Mouse (Mus musculus): ENCODE measurements at regions not wholly inside any gene's neighbourhood (a gene's known extent, or its start where the extent isn't known, plus 50 kb on each side); places are given as distances from the start of the nearest gene placed in this dataset.
"Not testable (repeated sequence)": the region's sequence is repeated elsewhere in the genome, so short reads cannot be mapped to it uniquely, and the experiment has no call there.

- DNase-seq (ENCODE audit: low spot score), result no peak
These were observed 145.8 kb upstream of the Mon1b start for GRCm38 (mm10) chr8:113489436-113490107.

GRCm38 (mm10) chr8:113490891-113491290, 144.5 kb upstream of the Mon1b start:
- no peak for DNase-seq (ENCODE audit: low spot score)

DNA sequence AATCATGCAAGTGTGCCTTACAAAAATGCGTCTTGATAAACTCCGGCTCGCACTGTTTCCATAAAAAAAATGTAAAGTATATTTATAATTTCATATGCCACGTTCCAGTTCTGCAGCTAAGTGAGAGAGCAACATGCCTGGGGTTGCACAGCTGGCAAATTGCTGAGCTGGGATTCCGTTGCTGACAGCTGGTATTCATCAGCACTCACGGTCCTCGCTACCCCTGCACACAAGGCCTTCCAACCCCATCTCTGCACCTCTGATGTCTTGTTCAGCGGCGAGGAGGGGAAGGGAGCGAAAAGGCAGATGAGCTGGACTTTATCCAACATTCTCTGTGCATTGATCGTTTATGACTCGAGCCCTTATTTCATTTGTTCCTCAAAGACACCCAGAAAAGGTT, 138.5 kb upstream of the Mon1b start:
- DNase-seq (ENCODE audit: low spot score), result peak; percentile 32

DNA sequence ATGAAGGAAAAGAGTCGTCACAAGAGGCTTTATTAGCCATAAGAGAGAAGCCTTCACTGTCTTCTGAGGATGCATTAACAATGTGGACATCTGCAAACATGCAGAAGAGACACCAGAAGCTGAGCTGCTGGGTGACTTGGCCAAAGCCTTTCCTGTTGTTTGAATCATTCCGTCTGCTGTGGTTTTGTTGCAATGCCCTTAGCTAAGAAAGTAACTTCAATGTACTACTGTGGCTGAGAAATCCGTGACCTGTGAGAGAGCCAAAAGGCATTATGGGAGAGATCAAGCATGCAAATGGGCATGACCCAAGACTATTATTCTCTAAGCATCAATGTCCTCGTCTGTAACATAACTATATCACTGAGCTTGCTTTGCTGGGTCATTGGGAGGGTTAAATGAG, 132.7 kb upstream of the Mon1b start:
- no peak for DNase-seq (ENCODE audit: low spot score)

- no peak for DNase-seq (ENCODE audit: low spot score)
These were observed 122.5 kb upstream of the Mon1b start for GRCm38 (mm10) chr8:113512856-113513255.

DNA sequence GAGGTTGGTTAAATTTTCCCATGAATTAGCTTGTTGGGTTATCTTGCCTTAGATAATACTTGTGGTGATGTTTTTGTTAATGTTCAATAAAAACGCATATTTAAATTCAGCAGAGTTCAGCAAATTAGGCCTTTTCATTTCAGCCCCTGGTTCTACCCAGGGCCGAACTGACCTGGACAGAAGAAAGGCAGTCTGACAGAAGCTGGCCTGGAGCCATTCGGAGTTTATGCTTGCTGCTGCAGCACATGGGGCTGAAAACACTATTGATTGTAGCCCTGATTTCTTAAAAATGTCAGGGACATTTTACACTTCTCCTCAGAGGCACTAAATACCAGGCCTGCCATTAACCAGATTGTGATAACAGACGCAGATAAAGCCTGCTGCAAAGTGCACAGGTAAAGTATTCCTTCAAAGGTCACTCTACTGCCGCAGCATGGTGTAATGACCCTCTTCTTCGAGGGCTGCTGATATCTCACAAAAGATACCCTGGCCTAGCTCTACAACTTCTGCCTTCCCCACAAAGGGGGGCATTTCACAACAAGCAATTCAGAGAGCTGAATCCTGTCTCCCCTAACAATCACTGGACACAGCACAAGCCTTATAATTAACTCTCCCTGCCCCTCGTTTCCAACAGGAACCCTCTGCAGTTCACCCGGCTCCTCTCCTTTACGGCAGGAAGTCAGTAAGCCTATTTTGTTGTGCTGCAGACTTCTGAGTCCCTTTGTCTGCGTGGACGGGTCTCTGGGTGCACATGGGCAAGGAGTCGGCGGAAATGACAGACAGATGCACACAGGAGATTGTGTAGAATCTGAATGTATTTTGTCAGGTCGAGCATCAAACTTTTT, 121.3 kb upstream of the Mon1b start:
- DNase-seq (ENCODE audit: low spot score), result no peak

DNA sequence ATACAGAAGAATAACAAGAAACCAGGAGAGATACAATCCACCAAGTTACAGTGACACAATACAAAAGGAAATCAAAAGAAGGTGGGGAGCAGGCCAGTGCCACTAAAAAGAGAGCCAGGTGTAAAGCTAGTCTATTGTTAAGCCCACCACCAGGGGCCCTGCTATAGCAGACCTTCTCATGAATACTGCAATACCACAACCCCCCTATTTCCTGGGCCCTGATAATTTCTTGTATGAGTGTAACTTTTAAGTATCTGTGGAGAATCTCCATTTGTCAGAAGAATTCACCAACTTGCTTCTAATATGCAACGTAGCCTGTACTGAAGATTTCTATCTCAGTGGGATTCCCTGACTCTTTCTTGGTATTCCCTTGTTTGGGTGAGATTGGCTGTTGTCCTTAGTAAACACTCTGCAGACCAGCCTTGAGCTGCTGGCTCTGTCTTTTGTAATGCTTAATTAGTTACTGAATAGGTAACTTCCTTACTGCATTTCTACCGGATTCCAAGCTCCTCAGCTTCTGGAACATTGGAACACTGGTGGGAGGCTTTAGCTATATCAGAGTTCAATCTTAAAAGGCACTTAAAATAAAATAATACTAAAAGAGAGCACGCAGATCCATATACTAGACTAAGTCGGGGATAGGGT, 120.5 kb upstream of the Mon1b start:
- DNase-seq (ENCODE audit: low spot score), result not testable (repeated sequence)

DNA sequence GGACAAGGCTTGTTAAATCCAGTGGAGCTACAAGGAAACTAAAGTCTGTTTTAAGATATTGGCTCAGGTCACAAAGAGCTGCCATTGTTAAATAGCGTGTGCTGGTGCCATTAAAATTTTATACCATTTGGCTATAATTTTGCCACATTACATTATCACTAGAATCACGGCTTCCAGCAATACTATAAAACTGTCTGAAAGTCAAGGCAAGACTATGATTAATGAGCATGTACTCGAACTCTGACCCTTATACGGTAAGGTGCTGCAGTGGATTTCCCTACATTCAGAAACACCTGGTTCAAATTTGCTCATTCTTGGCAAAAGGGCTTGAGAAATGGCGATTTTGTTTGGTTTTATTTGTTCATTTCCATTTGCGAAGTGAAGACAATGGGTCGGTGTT, 119.2 kb upstream of the Mon1b start:
- DNase-seq (ENCODE audit: low spot score), result peak; percentile 39

DNA sequence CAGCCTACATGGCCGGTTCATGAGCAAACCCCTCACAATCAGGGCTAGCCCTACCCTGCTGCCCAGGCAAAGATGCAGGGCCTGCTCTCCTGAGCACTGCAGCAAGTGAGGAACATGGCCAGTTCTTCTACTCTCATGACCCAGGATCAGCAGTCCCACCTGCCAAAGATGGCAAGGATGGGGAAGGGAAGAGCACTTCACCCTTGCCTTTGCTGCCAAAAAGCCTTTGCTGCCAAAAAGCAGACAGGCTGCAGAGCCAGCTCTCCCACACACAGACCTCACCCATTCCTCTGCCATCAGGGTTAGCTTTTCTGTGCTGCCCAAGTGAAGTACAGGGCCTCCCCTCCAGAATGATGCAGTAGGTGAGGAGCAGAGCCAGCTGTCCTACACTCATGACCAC, 117.5 kb upstream of the Mon1b start:
- no peak for DNase-seq (ENCODE audit: low spot score)

DNA sequence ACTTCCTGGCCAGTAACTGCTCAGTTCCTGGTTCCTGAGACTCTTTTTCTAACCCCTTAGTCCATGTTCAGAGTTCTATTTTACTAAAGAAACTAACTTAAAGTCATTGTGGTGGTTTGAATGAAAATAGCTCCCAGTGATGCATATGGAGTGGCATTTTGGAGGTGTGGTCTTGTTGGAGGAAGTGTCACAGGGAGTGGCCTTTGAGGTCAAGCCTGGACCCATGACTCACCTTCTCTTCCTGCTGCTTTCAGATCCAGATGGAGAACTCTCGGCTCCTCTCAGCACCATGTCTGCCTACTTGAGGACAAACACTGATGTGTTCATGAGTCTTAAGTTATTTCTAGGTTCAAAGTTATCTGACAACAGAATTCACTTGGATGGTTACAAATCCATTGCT, 111.8 kb upstream of the Mon1b start:
- DNase-seq (ENCODE audit: low spot score), result no peak

DNA sequence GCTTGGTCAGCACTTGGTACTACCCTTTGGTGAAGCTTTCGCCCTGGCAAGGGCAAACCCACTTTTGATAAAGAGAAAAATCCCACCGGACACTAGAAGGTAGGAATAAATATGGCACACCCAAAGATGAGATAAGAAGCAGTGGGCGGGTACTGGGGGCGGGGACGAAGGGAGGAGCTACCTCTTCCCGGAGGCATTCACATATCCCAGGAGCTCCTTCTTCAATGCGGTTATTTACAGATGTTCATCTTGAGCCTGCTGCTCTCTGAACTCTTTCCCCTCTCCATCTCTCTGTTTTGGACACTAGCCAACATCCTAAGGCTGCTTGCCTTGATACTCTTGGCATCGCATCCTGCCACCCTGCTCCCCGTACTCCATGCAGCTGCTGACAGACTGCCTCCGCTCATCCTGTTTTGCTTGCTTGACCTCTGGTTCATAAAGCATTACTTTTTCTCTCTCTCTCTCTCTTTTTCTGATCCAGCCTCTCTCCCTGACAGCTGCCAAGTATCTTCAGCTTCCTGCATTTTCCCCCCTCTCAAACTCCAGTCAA, 104.2 kb upstream of the Mon1b start:
- DNase-seq (ENCODE audit: low spot score), result no peak

DNA sequence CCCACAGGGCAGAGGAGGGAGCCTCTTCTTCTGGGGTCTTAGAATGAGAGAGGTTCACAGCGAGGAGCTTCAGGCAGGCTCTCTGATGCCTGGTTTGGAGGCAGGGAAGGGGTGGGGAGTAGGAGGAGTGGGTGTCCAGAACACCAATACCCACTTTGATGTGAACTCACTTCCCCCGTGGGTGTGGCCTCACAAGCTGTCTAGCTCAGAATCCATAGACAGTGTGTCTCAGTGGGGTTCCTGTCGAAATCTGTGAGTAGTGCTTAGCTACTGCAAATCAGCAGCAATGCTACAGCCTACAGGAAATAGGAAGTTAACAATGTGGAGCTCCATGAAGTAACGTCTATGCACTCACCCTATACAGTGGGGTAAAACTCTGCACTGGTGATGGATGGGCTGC, 102.5 kb upstream of the Mon1b start:
- no peak for DNase-seq (ENCODE audit: low spot score)

GRCm38 (mm10) chr8:113541437-113541836, 94.0 kb upstream of the Mon1b start:
- no peak for DNase-seq (ENCODE audit: low spot score)

- no peak for DNase-seq (ENCODE audit: low spot score)
These were observed 93.3 kb upstream of the Mon1b start for GRCm38 (mm10) chr8:113542082-113542481.

DNA sequence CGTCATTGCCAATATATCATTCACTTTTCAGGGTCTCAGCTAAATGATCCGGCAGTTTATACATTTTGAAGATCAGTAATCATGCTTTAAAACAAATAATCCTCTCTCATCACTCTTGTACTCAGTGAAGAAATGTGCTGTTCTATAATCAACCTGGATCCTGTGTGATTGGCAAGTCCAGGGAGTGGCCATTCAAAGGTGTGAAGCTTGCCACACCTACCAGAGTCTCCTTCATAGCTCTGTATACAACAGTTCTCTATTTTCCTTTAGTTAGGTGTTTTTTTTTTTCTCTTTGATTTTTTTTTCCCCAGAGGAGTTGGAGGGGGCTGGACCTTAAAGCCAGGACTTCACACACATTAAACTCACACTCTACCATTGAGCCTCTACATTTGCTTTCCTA, 92.7 kb upstream of the Mon1b start:
- no peak for DNase-seq (ENCODE audit: low spot score)

- DNase-seq (ENCODE audit: low spot score), result no peak
These were observed 86.2 kb upstream of the Mon1b start for GRCm38 (mm10) chr8:113549200-113549599.

DNA sequence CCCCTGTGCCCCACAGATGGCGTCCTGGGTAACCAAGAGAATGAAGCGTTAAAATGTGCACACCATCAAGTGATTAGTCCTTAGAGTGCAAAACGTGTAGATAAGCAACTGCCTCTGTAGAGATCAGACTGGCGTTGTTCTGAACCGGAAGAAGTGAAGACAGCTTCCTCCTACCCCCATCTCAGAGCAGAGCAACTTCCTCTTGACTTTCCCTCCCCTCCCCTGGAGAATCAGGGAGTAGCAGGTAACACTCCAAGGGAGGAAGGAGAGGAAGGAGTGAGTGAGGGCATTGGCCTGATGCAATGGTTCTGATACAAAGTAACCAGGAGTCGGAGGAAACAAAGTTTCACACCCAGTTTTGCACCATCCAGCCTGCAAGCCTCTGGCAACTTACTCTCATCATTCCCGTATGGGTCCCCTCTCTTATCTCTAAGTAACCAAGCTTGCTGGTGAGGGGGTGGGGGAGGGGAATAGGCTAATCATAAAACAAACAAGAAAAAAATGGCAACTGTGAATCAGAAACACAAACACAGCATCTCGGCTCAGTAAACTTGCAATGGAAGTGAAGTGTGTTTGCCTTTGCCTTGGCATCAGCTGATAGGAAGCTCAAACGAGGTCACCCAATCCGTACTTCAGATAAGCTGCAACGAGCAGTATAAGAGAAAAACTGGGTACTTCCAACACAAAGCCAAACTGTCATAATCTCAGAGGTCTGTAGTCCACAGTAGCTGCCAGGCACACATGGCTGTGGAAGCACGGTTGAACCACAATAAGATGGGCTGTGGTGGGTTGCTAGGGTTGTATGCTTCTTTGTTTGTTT, 83.7 kb upstream of the Mon1b start:
- no peak for DNase-seq (ENCODE audit: low spot score)

- DNase-seq (ENCODE audit: low spot score), result no peak
These were observed 82.6 kb upstream of the Mon1b start for GRCm38 (mm10) chr8:113552826-113553225.

DNA sequence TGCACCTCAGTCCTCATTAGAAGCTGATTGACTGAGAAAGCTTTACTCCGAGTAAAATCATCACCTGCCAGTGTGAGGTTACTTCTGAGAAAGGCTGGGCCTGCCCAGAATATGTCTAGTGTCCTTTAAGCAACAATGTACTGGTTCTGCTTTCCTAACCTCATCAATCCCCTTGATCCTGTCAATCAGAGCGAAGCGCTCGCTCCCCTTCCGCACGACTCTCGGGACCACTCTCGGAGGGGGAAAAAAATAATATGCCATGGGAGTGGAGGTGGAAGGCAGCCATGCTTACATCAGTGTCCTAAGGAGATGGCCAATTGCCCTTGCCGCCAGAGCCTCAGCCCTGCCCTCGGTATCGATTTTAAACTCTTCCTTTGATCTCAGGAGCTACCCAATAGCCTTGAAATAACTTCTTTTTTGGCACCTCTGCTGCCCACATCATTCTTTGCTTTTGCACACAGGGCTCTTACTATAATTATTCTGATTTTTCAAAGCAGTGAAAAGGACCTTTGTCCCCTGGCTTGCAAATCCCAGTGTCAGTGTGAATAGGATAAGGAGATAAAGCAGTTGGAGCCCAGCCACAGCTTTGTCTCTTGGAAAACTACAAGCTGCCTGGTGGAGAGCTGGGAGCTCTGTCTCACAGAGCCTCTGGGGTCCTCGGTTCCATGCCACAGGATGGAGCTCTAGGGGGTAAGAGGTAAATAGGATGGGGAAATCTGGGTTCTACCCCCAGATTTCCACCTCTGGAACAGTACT, 80.5 kb upstream of the Mon1b start:
- peak; percentile 43 for DNase-seq (ENCODE audit: low spot score)

DNA sequence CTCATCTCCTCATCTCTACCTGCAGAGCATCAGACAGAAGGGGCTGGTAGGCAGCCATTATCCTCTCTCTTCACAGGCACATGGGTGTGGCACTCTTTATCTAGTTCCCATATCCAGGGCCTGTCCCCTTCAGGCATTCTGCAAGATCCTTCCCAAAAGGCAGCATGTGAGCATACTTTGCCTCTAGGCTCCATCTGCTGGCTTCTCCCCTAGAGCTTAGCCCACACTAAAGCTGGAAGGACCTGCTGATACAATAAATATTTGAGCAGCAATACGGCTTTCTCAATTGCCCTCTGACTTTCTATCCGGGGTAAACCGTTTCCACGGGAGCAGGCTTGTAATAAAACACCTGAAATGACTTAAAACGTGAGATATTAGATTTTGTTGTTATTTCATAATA, 78.4 kb upstream of the Mon1b start:
- no peak for DNase-seq (ENCODE audit: low spot score)

GRCm38 (mm10) chr8:113581098-113581497, 54.3 kb upstream of the Mon1b start:
- DNase-seq (ENCODE audit: low spot score), result peak; percentile 14

All from embryo, embryonic 10.5 days (tissue).